Mouse (Mus musculus) granulocyte monocyte progenitor cell, adult 5-6 weeks (primary cell): Measurements from ENCODE around the gene Rbms2. TPM values are rescaled to one million over a fixed set of nuclear protein-coding genes. Genes with fewer than 3 reads are reported as not detected.
"Not testable (repeated sequence)": the region's sequence is repeated elsewhere in the genome, so short reads cannot be mapped to it uniquely, and the experiment has no call there.

Experiments
- ATAC-seq: replicated peaks from 2 replicates; pipeline ENCODE4 v1.8.0; 2016; ENCODE audit warnings: mild to moderate bottlenecking, moderate TSS enrichment, inconsistent platforms; ENCODE audit not compliant: poor library complexity, severe bottlenecking
- total RNA-seq, 2 experiments: library from RNA; stranded (forward) in 1 of 2; stranded (reverse) in 1 of 2; fragments of 200-712, 200-1000 nt in 1 of 2; fragments of >200 nt in 1 of 2; fragmentation: Nextera tagmentation in 1 of 2; gene quantifications; 2 replicates each; pipeline ENCODE4 v1.2.3; 2014 to 2017

Gene Rbms2
- total RNA-seq, 2 experiments from 2014 or later: 1.8 to 14.3 TPM

DNA sequence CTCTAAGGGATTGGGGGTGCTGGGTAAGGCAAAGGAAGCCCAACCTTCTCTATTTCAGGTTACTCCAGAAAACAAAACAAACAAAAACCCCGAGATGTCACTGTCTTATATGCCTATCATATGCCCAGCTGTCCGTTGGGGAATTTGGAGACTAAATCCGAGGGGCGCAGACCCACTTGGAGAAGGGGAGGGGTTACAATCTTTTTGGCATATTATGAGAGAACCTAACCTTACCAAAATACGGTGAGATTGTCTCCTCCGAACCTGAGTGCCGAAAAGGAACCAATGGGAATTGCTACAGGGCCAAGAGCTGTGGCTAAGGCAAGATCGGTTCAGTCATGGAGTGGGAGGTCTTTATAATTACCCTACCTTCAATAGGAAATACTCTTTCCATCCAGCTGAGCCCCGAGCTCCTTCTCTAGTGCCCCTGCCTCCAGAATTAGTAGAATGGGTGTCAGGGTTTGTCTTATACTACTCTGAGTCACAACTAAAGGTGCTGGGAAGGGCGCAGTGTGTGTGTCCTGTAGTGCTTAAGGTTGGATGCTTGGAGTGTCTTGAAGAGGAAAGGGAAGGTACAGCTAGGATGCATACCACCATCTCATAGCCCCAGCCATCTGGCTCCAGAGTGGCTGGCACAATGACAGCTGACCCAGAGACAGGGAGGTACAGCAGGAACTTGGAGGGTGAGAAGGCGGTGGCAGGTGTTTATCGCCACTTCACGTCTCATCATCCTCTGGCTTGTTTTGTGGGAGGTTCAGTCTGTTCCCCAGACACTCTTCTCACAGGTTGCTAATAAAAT, 86.4 kb downstream of the Rbms2 start:
- no peak for ATAC-seq

DNA sequence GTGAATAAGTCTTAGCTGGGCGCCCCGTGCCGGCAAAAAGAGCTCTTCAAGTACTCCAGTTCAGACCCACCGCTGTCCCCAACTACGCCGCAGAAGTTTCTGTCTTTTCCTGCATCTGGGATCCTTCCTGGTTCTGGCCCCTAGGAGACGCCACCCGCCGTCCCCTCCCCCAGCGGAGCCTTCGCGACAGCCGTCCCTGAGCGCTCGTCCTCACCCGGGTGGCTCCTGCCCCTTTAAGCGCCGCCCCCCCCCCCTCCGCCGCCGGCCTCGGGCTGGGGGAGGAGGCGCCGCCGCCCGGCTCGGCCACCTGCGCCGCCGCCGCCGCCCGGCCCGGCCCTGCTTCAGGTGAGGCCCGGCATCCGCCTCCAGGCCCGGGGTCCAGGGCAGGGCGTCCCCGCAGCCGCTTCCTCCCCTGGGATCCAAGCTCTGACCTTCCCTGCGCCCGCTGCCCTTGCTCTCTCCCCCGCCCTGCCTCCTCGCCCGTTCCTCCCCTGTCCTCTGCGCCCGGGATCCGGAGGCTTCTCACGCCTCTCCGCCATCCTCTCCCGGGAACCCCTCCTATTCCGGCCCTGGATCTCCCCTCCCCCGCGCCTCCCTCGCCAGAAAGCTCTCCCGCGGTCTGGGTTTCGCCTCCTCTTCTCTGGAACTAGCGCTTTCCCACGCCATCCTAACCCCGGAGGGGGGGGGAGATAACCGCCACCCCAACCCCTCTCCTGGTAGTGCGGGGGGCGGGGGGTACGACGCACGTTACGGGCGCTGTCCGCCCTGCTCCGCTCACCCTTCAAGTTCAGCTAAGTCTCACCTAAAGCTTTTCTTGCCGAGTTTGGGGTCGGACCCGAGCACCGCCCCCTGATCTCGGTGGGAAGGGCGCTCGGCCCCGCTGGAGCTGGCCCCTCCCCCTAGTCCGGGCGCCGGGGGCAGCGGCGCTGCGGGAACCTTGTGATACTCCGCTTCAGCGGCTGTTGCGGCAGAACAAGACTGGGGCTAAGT, 87.3 kb downstream of the Rbms2 start:
- ATAC-seq: peak; percentile 25

DNA sequence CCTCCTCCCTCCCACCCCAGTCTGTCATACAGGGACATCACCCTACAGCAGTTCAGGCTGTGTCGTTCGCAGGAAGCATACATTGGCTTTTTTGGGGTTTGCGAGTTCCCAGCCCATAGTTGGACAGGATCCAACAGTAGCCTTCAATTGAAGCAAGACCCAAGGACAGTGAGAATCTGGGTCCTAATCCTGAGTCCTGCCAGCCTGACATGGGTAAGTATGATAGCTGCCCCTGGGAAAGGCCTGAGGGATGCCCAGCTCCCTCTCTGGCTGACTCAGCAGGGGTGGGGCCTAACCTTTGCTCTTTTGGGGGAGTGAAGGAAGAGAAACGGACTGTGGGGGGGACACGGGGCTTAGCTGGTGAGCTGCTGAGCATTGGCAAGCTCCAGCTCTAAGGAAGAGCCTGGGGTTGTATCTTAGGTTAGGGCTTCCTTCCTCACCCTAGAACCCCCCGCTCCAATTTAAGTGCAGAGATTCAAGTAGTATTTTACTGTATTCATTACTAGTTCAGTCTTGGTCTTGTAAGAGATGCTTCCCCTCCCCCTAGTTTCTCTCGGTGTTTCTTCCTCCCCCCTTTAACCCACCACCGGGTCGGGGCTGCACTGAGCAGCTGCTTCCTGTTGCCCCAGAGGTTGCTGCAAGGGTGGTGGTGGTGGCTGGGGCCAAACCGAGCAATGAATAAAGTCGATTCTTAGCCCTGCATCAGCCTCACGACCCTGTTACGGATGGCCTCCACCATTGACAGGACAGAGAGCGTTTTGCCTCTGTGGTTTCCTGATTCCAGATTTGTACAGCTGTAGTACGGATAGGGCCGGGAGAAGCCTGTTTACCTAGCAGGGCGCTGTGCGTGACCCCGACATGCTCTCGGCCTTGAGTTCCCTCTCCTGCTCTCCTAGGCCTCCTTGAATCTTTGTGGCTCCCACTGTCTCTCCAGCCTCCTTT, 88.3 kb downstream of the Rbms2 start, which contains the start of gene Baz2a:
Baz2a (plus strand) TSS at position 14 of the 942 bp plus-strand sequence.
- ATAC-seq: peak; percentile 29

DNA sequence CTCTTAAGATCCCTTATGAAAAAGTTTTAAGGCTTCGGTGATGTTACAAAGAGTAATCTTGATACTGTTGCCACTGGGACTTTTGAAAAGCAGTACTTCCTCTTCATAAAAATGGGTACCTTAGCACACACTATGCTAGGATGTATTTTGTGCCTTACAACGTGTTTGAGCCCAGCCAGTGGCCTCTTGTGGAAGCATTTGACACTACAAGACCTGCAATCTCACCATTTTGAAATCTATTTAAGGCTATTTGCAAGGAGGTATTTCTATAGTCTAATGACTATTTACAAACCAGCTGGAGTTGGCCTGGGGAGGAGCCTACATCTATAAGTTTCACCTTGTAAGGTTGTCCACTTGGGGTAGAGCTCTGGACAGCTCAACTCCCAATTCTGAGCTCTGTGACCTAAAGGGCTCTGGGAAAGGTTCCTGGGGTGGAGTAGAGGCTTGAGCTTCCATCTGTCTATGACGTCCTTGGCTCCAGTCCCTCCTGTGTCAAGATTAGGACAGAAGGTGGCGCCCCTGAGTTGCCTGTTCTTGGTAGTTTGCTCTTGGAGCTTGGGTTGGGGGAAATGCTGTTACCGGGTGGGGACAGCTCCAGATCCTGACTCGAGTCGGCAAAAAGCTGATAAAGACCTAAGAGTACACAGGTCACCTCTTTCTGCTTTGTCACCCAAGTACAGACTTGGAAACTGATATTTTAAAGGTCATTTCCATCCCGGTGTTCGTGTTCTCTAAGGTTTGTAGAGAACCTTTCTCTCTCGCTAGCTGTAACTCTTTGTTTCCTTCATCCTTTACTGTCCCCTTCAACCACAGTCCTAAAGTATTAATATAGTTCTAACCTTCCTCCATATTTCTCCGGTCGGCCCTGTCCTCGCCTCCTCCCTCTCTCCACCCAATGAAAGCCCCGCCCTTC, 89.2 kb downstream of the Rbms2 start:
- ATAC-seq: peak; percentile 35

DNA sequence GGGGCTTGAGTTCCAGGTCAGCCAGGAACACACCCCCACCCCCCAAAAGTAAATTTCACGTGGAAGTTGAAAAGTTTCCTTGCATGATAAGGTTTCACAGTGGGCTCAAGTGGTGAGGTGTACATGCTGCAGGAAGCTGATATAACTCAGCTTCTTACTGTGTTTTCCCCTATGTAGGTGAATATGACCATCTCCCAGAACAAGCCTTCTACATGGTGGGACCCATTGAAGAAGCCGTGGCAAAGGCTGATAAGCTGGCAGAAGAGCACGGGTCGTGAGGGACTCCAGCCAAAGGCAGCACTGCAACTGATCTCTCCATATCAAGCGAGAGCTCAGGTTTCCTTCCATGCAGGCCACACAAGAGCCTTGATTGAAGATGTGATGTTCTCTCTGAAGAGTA, 90.3 kb downstream of the Rbms2 start:
- no peak for ATAC-seq

DNA sequence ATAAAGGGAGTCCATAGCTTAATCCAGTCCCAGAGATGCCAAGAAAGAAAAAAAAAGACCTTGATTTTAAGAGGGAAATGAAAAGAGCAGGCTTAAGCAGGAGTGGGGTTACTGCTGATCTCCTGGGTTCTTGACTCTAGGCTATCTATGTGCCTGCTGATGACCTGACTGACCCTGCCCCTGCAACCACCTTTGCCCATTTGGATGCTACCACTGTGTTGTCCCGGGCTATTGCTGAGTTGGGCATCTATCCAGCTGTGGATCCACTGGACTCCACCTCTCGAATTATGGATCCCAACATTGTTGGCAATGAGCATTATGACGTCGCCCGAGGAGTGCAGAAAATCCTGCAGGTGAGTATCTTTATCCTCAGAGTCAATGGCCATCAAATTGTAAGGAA, 91.9 kb downstream of the Rbms2 start:
- no peak for ATAC-seq

DNA sequence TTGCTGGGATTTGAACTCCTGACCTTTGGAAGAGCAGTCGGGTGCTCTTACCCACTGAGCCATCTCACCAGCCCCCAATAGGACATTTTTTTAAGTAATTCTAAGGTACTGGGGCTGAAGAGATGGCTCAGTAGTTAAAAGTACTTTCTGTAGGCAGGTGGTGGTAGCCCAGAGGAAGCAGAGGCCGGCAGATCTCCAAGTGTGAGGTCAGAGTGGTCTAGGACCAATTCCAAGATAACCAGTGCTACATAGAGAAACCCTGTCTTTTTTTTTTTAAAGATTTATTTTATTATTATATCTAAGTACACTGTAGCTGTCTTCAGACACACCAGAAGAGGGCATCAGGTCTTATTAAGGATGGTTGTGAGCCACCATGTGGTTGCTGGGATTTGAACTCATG, 92.9 kb downstream of the Rbms2 start:
- ATAC-seq: not testable (repeated sequence)

DNA sequence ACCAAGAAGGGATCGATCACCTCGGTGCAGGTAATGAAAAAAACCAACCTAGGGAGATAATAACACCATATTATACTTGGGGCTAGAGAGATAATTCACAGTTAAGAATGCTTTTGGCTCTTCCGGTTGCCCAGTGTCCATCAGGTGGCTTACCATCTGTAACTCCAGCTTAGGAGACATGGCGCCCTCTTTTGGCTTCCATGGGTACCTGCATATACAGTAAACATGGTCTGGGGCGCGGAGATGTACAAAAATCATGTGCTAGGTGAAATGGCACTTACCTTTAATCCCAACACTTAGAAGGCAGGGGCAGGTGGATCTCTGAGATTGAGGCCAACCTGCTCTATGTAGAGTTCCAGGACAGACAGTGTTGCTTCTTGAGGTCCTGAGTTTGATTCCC, 93.7 kb downstream of the Rbms2 start:
- ATAC-seq: no peak

DNA sequence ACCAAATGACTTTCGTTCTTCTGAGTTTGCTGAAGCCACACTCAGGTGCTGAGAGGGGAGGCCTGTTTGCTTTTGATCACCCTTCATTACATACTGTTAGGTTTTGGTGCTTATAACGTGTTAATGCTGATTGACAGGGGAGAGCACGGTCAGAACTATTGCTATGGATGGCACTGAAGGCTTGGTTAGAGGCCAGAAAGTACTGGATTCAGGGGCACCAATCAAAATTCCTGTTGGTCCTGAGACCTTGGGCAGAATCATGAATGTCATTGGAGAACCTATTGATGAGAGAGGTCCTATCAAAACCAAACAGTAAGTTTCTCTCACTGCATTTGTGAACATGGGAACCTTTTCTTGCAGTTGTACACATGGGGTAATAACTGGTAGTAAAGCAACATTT, 95.9 kb downstream of the Rbms2 start:
- ATAC-seq: no peak

DNA sequence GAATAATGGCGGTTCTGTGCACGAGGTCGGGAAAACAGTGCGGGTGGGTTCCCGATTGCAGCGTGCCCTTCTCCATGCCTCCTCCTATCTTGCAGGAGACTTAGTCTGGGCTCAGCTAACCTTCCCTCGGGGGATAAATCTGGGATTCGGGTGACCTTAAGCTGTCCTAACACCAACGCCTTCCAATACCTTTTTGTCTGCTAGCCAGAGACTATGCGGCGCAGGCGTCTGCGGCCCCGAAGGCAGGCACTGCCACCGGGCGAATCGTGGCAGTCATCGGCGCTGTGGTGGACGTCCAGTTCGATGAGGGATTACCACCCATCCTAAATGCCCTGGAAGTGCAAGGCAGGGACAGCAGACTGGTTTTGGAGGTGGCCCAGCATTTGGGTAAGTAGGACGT, 96.4 kb downstream of the Rbms2 start:
- ATAC-seq: no peak

DNA sequence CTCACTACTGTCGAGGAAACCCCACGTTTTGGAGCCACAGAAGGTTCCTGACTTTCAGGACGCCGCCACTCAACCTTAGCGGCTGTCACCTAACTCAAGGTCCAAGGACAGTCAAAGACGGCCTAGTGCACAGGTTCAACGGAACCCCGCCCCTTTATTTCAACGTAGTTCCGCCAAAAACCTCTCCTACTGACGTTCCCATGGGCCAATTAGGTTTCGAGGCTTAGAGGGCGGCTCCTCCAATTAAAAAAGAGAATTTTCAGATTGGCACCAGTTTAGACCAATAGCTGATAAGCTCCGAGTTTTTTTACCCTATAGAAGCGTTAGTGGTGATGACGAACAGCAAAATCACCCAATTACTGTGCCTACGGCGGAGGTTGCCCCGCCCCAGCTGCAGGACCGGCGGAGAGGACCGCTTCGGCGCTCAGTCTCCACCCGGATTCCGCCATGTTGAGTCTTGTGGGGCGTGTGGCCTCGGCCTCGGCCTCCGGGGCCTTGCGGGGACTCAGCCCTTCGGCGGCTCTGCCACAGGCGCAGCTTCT, 97.1 kb downstream of the Rbms2 start, which contains the start of gene Atp5b:
Atp5b (plus strand) TSS at position 394 of the 542 bp plus-strand sequence.
- peak; percentile 92 for ATAC-seq

DNA sequence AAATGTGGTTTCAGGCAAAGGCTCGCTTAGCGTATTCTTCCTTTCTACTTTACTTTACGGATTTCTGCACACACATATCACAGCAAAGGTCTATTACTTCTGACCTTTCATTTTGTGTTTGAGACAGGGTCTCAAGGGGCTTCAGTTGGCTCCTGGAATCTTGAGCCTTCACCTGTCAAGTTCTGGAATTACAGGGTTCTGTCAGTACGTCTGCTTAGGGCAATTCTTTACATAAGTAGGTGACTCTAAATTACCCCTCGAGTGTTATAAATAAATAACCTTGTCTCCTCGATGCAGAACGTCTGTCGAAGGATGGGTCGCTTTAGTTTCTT, 97.7 kb downstream of the Rbms2 start:
- ATAC-seq: no peak

DNA sequence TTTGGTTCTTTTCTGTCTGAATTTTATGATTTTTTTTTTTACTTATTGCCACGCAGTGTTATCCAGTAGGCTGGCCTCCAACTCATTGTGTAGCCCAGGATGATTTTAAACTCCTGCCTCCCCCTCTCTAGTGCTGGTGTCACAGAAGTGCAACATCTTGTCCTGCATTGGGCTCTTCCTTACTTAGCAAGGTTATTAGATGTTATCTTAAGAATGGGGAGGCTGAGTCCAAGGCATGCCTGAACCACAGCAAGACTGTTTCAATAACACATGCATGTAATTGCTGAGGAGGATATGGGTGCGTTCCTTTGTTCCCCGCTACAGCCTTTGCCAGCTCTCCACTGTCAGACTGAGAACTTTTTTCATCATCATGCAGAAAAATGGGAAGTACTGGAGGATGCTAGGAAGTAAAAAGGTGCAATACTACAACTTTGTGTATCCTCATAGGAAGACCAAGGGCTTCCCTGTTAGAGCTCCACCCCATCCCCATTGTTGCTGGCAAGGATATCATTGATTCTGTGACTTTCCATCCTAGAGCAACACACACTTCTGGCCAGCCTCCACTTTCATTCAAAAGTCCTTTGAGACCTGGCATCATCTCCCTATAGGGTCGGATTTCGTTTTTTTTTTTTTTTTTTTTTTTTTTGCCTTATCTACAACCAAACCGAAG, 98.2 kb downstream of the Rbms2 start:
- peak; percentile 26 for ATAC-seq

Other genes starting within 250 kb of the Rbms2 start
- not detected in 2 replicates for gene Hsd17b6, start 172.7 kb downstream of the Rbms2 start, total RNA-seq (2014; fragmentation: Nextera tagmentation)
- gene Hsd17b6, start 172.7 kb downstream of the Rbms2 start, total RNA-seq (2017): not detected in 2 replicates
- 114 and 132 TPM in 2 replicates for gene Prim1, start 165.1 kb downstream of the Rbms2 start, total RNA-seq (2014; fragmentation: Nextera tagmentation)
- gene Prim1, start 165.1 kb downstream of the Rbms2 start, total RNA-seq (2017): 121 and 124 TPM in 2 replicates
- gene Naca, start 144.7 kb downstream of the Rbms2 start, total RNA-seq (2014; fragmentation: Nextera tagmentation): 1,470 and 1,497 TPM in 2 replicates
- 2,024 and 2,260 TPM in 2 replicates for gene Naca, start 144.7 kb downstream of the Rbms2 start, total RNA-seq (2017)
- 204 and 218 TPM in 2 replicates for gene Ptges3, start 121.3 kb downstream of the Rbms2 start, total RNA-seq (2014; fragmentation: Nextera tagmentation)
- gene Ptges3, start 121.3 kb downstream of the Rbms2 start, total RNA-seq (2017): 321 and 371 TPM in 2 replicates
- 1,867 and 2,007 TPM in 2 replicates for gene Atp5b, start 97.0 kb downstream of the Rbms2 start, total RNA-seq (2014; fragmentation: Nextera tagmentation)
- gene Atp5b, start 97.0 kb downstream of the Rbms2 start, total RNA-seq (2017): 1,997 and 2,300 TPM in 2 replicates
- 54.8 and 64.2 TPM in 2 replicates for gene Baz2a, start 88.7 kb downstream of the Rbms2 start, total RNA-seq (2014; fragmentation: Nextera tagmentation)
- 15.0 and 17.2 TPM in 2 replicates for gene Baz2a, start 88.7 kb downstream of the Rbms2 start, total RNA-seq (2017)
- gene Gls2, start 14.2 kb upstream of the Rbms2 start, total RNA-seq (2014; fragmentation: Nextera tagmentation): not detected in 2 replicates
- not detected in 2 replicates for gene Gls2, start 14.2 kb upstream of the Rbms2 start, total RNA-seq (2017)
- gene Spryd4, start 31.5 kb upstream of the Rbms2 start, total RNA-seq (2014; fragmentation: Nextera tagmentation): 15.1 and 16.3 TPM in 2 replicates
- 9.7 and 19.2 TPM in 2 replicates for gene Spryd4, start 31.5 kb upstream of the Rbms2 start, total RNA-seq (2017)
- gene Mip, start 45.5 kb upstream of the Rbms2 start, total RNA-seq (2014; fragmentation: Nextera tagmentation): 0.75 TPM in 1 of 2 replicates, not detected in the other
- not detected in 2 replicates for gene Mip, start 45.5 kb upstream of the Rbms2 start, total RNA-seq (2017)
- gene Timeless, start 51.8 kb upstream of the Rbms2 start, total RNA-seq (2014; fragmentation: Nextera tagmentation): 55.4 and 70.5 TPM in 2 replicates
- gene Timeless, start 51.8 kb upstream of the Rbms2 start, total RNA-seq (2017): 64.0 and 71.4 TPM in 2 replicates
- gene Apon, start 73.8 kb upstream of the Rbms2 start, total RNA-seq (2014; fragmentation: Nextera tagmentation): 0.41 and 3.2 TPM in 2 replicates
- 0.31 and 0.99 TPM in 2 replicates for gene Apon, start 73.8 kb upstream of the Rbms2 start, total RNA-seq (2017)
- gene Apof, start 88.4 kb upstream of the Rbms2 start, total RNA-seq (2014; fragmentation: Nextera tagmentation): not detected in 2 replicates
- 0.34 and 0.57 TPM in 2 replicates for gene Apof, start 88.4 kb upstream of the Rbms2 start, total RNA-seq (2017)
- 26.8 and 28.5 TPM in 2 replicates for gene Stat2, start 90.3 kb upstream of the Rbms2 start, total RNA-seq (2014; fragmentation: Nextera tagmentation)
- 6.5 and 7.1 TPM in 2 replicates for gene Stat2, start 90.3 kb upstream of the Rbms2 start, total RNA-seq (2017)
- gene Il23a, start 118.5 kb upstream of the Rbms2 start, total RNA-seq (2014; fragmentation: Nextera tagmentation): not detected in 2 replicates
- 1.3 and 1.6 TPM in 2 replicates for gene Il23a, start 118.5 kb upstream of the Rbms2 start, total RNA-seq (2017)
- gene Pan2, start 123.0 kb upstream of the Rbms2 start, total RNA-seq (2014; fragmentation: Nextera tagmentation): 22.7 and 25.7 TPM in 2 replicates
- gene Pan2, start 123.0 kb upstream of the Rbms2 start, total RNA-seq (2017): 9.8 and 16.2 TPM in 2 replicates
- gene Cnpy2, start 142.2 kb upstream of the Rbms2 start, total RNA-seq (2014; fragmentation: Nextera tagmentation): 108 and 200 TPM in 2 replicates
- 135 TPM in 2 replicates for gene Cnpy2, start 142.2 kb upstream of the Rbms2 start, total RNA-seq (2017)
- 175 and 176 TPM in 2 replicates for gene Cs, start 157.4 kb upstream of the Rbms2 start, total RNA-seq (2014; fragmentation: Nextera tagmentation)
- 104 and 114 TPM in 2 replicates for gene Cs, start 157.4 kb upstream of the Rbms2 start, total RNA-seq (2017)
- 20.8 and 28.4 TPM in 2 replicates for gene Coq10a, start 188.7 kb upstream of the Rbms2 start, total RNA-seq (2014; fragmentation: Nextera tagmentation)
- 6.8 and 7.9 TPM in 2 replicates for gene Coq10a, start 188.7 kb upstream of the Rbms2 start, total RNA-seq (2017)
- gene Ankrd52, start 196.8 kb upstream of the Rbms2 start, total RNA-seq (2014; fragmentation: Nextera tagmentation): 58.1 and 60.1 TPM in 2 replicates
- gene Ankrd52, start 196.8 kb upstream of the Rbms2 start, total RNA-seq (2017): 9.1 and 11.3 TPM in 2 replicates
- gene Slc39a5, start 220.9 kb upstream of the Rbms2 start, total RNA-seq (2014; fragmentation: Nextera tagmentation): not detected in 2 replicates
- not detected in 2 replicates for gene Slc39a5, start 220.9 kb upstream of the Rbms2 start, total RNA-seq (2017)
- 80.4 and 115 TPM in 2 replicates for gene Nabp2, start 231.2 kb upstream of the Rbms2 start, total RNA-seq (2014; fragmentation: Nextera tagmentation)
- gene Nabp2, start 231.2 kb upstream of the Rbms2 start, total RNA-seq (2017): 58.6 and 60.5 TPM in 2 replicates
- 15.7 and 29.1 TPM in 2 replicates for gene Rnf41, start 231.4 kb upstream of the Rbms2 start, total RNA-seq (2014; fragmentation: Nextera tagmentation)
- 16.5 and 18.6 TPM in 2 replicates for gene Rnf41, start 231.4 kb upstream of the Rbms2 start, total RNA-seq (2017)